17 mouse cellular contexts compared by ENCODE assay signal in the genomic region with DNA sequence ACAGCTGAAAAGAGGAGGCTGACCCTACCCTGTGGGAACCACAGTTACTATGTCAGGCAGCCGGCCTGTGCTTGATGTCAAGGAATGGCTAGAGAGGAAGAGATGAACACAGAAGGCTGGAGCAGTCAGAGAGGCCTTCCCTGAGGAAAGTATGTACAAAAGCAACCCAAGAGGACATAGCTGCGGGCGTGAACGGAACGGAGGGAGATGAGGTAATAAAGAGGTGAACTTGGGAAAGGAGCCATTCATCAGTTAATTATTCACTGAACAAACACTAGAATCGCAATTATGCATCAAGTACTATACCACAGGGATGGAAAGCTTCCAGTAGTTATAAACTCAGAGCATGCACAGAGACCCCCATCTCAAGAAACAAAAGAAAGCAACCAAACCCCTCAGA. TPM values are rescaled to one million over a fixed set of nuclear protein-coding genes. Genes with fewer than 3 reads are reported as not detected.
DNase-seq lines count a peak whose midpoint lies in the region; ATAC-seq and TF ChIP-seq lines count a peak whose summit lies in the region.
"Had no signal": no experiment of that assay in that cellular context is flagged by ENCODE, and none has a peak within 500 bp of the region (broad histone marks: within the 10 kb centered on the region; RNA-seq: fewer than 3 reads in every experiment).

No protein-coding gene starts in this region.

- H3K36me3 ChIP-seq in forebrain, embryonic 10.5 days (replicated peaks): peaks cover 4% of the 10 kb centered on the region; the same call in 1 of the 2 replicates
- 0 out of 2 replicates have a peak, but pooled peaks cover 2% of the 10 kb centered on the region for H3K36me3 ChIP-seq in forebrain, embryonic 16.5 days (ENCODE audit: control insufficient read depth, insufficient read depth)
- H3K36me3 ChIP-seq in lung, embryonic 16.5 days (ENCODE audit: control insufficient read depth, insufficient read depth, low read length): no peaks in the 10 kb centered on the region
- peaks cover 22% of the 10 kb centered on the region for H3K36me3 ChIP-seq in midbrain, embryonic 10.5 days
- H3K36me3 ChIP-seq in midbrain, embryonic 14.5 days (ENCODE audit: control insufficient read depth, insufficient read depth, low read length): peaks cover 26% of the 10 kb centered on the region
- no peaks in the 10 kb centered on the region for H3K36me3 ChIP-seq in intestine, postnatal 0 days (ENCODE audit: control insufficient read depth, insufficient read depth)
- H3K36me3 ChIP-seq in heart, embryonic 11.5 days (ENCODE audit: control insufficient read depth, insufficient read depth, low read length): no peaks in the 10 kb centered on the region
- H3K36me3 ChIP-seq: embryonic facial prominence, embryonic 13.5 days; G1E; heart, embryonic 10.5 days; heart, embryonic 15.5 days had no signal

- no peak for DNase-seq in forebrain, embryonic 10.5 days (ENCODE audit: extremely low spot score, low spot score)
- DNase-seq in lung, postnatal 4 days: no peak
- DNase-seq in midbrain, embryonic 10.5 days (ENCODE audit: low spot score): no peak
- DNase-seq in midbrain, embryonic 14.5 days: no peak
- DNase-seq: cerebellum, adult 9-11 months; gastrocnemius, postnatal 10 days had no signal

- ATAC-seq in forebrain, embryonic 16.5 days: no peak
- 0 out of 2 replicates have a peak, but pooled peaks have one; percentile 15 for ATAC-seq in lung, embryonic 16.5 days (ENCODE audit: low read depth)
- no peak for ATAC-seq in midbrain, embryonic 14.5 days (ENCODE audit: low FRiP score, low TSS enrichment)
- ATAC-seq in intestine, postnatal 0 days: no peak
- no peak for ATAC-seq in heart, embryonic 11.5 days (replicated peaks; ENCODE audit: insufficient number of reproducible peaks, low FRiP score, low TSS enrichment)
- ATAC-seq: CD4-positive, CD25-positive, alpha-beta regulatory T cell, adult 4 months; hindbrain, postnatal 0 days had no signal

- H3K4me1 ChIP-seq in forebrain, embryonic 10.5 days: peaks cover 32% of the 10 kb centered on the region
- H3K4me1 ChIP-seq in forebrain, embryonic 16.5 days (replicated peaks; ENCODE audit: control insufficient read depth, insufficient read depth, low read length): peaks cover 8% of the 10 kb centered on the region
- H3K4me1 ChIP-seq in lung, embryonic 16.5 days (replicated peaks; ENCODE audit: control insufficient read depth, insufficient read depth, low read length): no peaks in the 10 kb centered on the region
- peaks cover 48% of the 10 kb centered on the region for H3K4me1 ChIP-seq in midbrain, embryonic 10.5 days
- peaks cover 11% of the 10 kb centered on the region for H3K4me1 ChIP-seq in midbrain, embryonic 14.5 days (ENCODE audit: control insufficient read depth, insufficient read depth, low read length)
- H3K4me1 ChIP-seq in intestine, postnatal 0 days (replicated peaks; ENCODE audit: control insufficient read depth, insufficient read depth, low read length): peaks cover 7% of the 10 kb centered on the region; the same call in 1 of the 2 replicates
- H3K4me1 ChIP-seq in heart, embryonic 11.5 days (ENCODE audit: control insufficient read depth, insufficient read depth, low read length): no peaks in the 10 kb centered on the region

- TF ChIP-seq CTCF in intestine, postnatal 0 days (IDR thresholded peaks at IDR 0.05; ENCODE audit: low read depth): no peak

- no peak overlapping the region for H3K4me2 ChIP-seq in forebrain, embryonic 16.5 days (ENCODE audit: low read length)
- H3K4me2 ChIP-seq in lung, embryonic 16.5 days (ENCODE audit: low read depth, low read length): no peak overlapping the region
- H3K4me2 ChIP-seq in midbrain, embryonic 14.5 days (ENCODE audit: low read length): no peak overlapping the region
- H3K4me2 ChIP-seq in intestine, postnatal 0 days (replicated peaks; ENCODE audit: low read depth): peak overlapping the region; percentile 22; the same call in 1 of the 2 replicates
- H3K4me2 ChIP-seq in heart, embryonic 11.5 days: no peak overlapping the region
- H3K4me2 ChIP-seq: embryonic facial prominence, embryonic 13.5 days; heart, embryonic 15.5 days; hindbrain, embryonic 13.5 days had no signal

- H3K9me3 ChIP-seq in forebrain, embryonic 10.5 days: no peaks in the 10 kb centered on the region
- H3K9me3 ChIP-seq in forebrain, embryonic 16.5 days (ENCODE audit: control insufficient read depth, low read length): no peaks in the 10 kb centered on the region
- H3K9me3 ChIP-seq in lung, embryonic 16.5 days (ENCODE audit: control insufficient read depth, low read length): no peaks in the 10 kb centered on the region
- H3K9me3 ChIP-seq in midbrain, embryonic 10.5 days (replicated peaks): no peaks in the 10 kb centered on the region
- H3K9me3 ChIP-seq in midbrain, embryonic 14.5 days (ENCODE audit: control insufficient read depth, low read length): no peaks in the 10 kb centered on the region
- H3K9me3 ChIP-seq in intestine, postnatal 0 days (ENCODE audit: control insufficient read depth): no peaks in the 10 kb centered on the region
- H3K9me3 ChIP-seq in heart, embryonic 11.5 days (replicated peaks; ENCODE audit: control insufficient read depth, low read length): no peaks in the 10 kb centered on the region
- H3K9me3 ChIP-seq: embryonic facial prominence, embryonic 13.5 days; G1E; heart, embryonic 10.5 days; heart, embryonic 15.5 days; hindbrain, embryonic 13.5 days had no signal

- no peak overlapping the region for H3K9ac ChIP-seq in forebrain, embryonic 16.5 days (replicated peaks; ENCODE audit: low read depth, low read length)
- no peak overlapping the region for H3K9ac ChIP-seq in lung, embryonic 16.5 days (ENCODE audit: low read length)
- H3K9ac ChIP-seq in midbrain, embryonic 14.5 days (replicated peaks; ENCODE audit: low read length): no peak overlapping the region
- H3K9ac ChIP-seq in intestine, postnatal 0 days (ENCODE audit: low read depth, low read length): no peak overlapping the region
- H3K9ac ChIP-seq in heart, embryonic 11.5 days (ENCODE audit: low read depth, low read length): no peak overlapping the region
- H3K9ac ChIP-seq: embryonic facial prominence, embryonic 13.5 days; heart, embryonic 15.5 days; hindbrain, embryonic 13.5 days had no signal

- H3K4me3 ChIP-seq in forebrain, embryonic 10.5 days: no peak overlapping the region
- H3K4me3 ChIP-seq in forebrain, embryonic 16.5 days (replicated peaks; ENCODE audit: low read length): no peak overlapping the region
- H3K4me3 ChIP-seq in lung, embryonic 16.5 days (ENCODE audit: low read length): no peak overlapping the region
- no peak overlapping the region for H3K4me3 ChIP-seq in midbrain, embryonic 10.5 days
- H3K4me3 ChIP-seq in midbrain, embryonic 14.5 days (replicated peaks; ENCODE audit: low read depth, low read length): no peak overlapping the region
- H3K4me3 ChIP-seq in intestine, postnatal 0 days (ENCODE audit: low read depth, low read length): no peak overlapping the region
- no peak overlapping the region for H3K4me3 ChIP-seq in heart, embryonic 11.5 days (ENCODE audit: low read depth, low read length)
- H3K4me3 ChIP-seq: embryonic facial prominence, embryonic 13.5 days; heart, embryonic 10.5 days; heart, embryonic 15.5 days; hindbrain, embryonic 13.5 days had no signal

- peaks cover 30% of the 10 kb centered on the region for H3K27me3 ChIP-seq in forebrain, embryonic 10.5 days (ENCODE audit: poor library complexity, severe bottlenecking)
- no peaks in the 10 kb centered on the region for H3K27me3 ChIP-seq in forebrain, embryonic 16.5 days (replicated peaks; ENCODE audit: control insufficient read depth, insufficient read depth, low read length)
- H3K27me3 ChIP-seq in lung, embryonic 16.5 days (ENCODE audit: control insufficient read depth, insufficient read depth, low read depth, low read length): no peaks in the 10 kb centered on the region
- H3K27me3 ChIP-seq in midbrain, embryonic 10.5 days (ENCODE audit: low read depth, poor library complexity, severe bottlenecking): peaks cover 25% of the 10 kb centered on the region; the same call in 1 of the 2 replicates
- no peaks in the 10 kb centered on the region for H3K27me3 ChIP-seq in midbrain, embryonic 14.5 days (ENCODE audit: control insufficient read depth, insufficient read depth, low read length)
- H3K27me3 ChIP-seq in intestine, postnatal 0 days (replicated peaks; ENCODE audit: control insufficient read depth, insufficient read depth, low read length): no peaks in the 10 kb centered on the region
- peaks cover 12% of the 10 kb centered on the region for H3K27me3 ChIP-seq in heart, embryonic 11.5 days (ENCODE audit: control insufficient read depth, insufficient read depth, low read length)
- H3K27me3 ChIP-seq: hindbrain, embryonic 13.5 days had no signal

- H3K27ac ChIP-seq in forebrain, embryonic 10.5 days: 0 out of 2 replicates have a peak overlapping the region, but pooled peaks have one; percentile 12
- H3K27ac ChIP-seq in forebrain, embryonic 16.5 days (ENCODE audit: low read length): no peak overlapping the region
- no peak overlapping the region for H3K27ac ChIP-seq in lung, embryonic 16.5 days (ENCODE audit: low read length)
- H3K27ac ChIP-seq in midbrain, embryonic 10.5 days (replicated peaks): 0 out of 2 replicates have a peak overlapping the region, but pooled peaks have one; percentile 6
- no peak overlapping the region for H3K27ac ChIP-seq in midbrain, embryonic 14.5 days (replicated peaks; ENCODE audit: low read depth, low read length)
- H3K27ac ChIP-seq in intestine, postnatal 0 days (ENCODE audit: low read depth, low read length): 0 out of 2 replicates have a peak overlapping the region, but pooled peaks have one; percentile 7
- no peak overlapping the region for H3K27ac ChIP-seq in heart, embryonic 11.5 days (ENCODE audit: low read depth, low read length)
- H3K27ac ChIP-seq: embryonic facial prominence, embryonic 13.5 days; heart, embryonic 10.5 days; heart, embryonic 15.5 days; hindbrain, embryonic 13.5 days; hindbrain, postnatal 0 days had no signal

- WGBS in forebrain, embryonic 10.5 days: 90% methylated on average over 6 of the region's 6 CpGs
- 32% methylated on average over 6 of the region's 6 CpGs for WGBS in forebrain, embryonic 16.5 days
- 54% methylated on average over 6 of the region's 6 CpGs for WGBS in lung, embryonic 16.5 days
- WGBS in midbrain, embryonic 10.5 days: 90% methylated on average over 6 of the region's 6 CpGs
- WGBS in midbrain, embryonic 14.5 days: 76% methylated on average over 6 of the region's 6 CpGs
- WGBS in intestine, postnatal 0 days: 45% methylated on average over 6 of the region's 6 CpGs
- 88% methylated on average over 6 of the region's 6 CpGs for WGBS in heart, embryonic 11.5 days (ENCODE audit: insufficient replicate concordance)

RNA-seq across cellular contexts. Expression of a gene that starts 5.0 kb away (rescaled TPM):
- polyA plus RNA-seq in forebrain, embryonic 10.5 days (2016; fragmentation: Nextera tagmentation; extraction: Ambion mirVana): 3.8 and 6.1 TPM in 2 replicates
- 8.8 and 11.1 TPM in 2 replicates for polyA plus RNA-seq in forebrain, embryonic 16.5 days (2015; fragmentation: Nextera tagmentation; extraction: Ambion mirVana)
- polyA plus RNA-seq in lung, embryonic 16.5 days (2015; fragmentation: Nextera tagmentation; extraction: Ambion mirVana): 15.7 and 18.6 TPM in 2 replicates
- polyA plus RNA-seq in midbrain, embryonic 10.5 days (2016; fragmentation: Nextera tagmentation; extraction: Ambion mirVana): 3.4 and 4.2 TPM in 2 replicates
- polyA plus RNA-seq in midbrain, embryonic 14.5 days (2014; fragmentation: Nextera tagmentation; extraction: Ambion mirVana): 12.9 and 13.2 TPM in 2 replicates
- 0.52 and 2.0 TPM in 2 replicates for polyA plus RNA-seq in intestine, postnatal 0 days (2015; fragmentation: Nextera tagmentation; extraction: Ambion mirVana)
- polyA plus RNA-seq in heart, embryonic 11.5 days (2014; fragmentation: Nextera tagmentation; extraction: Ambion mirVana): not detected in 2 replicates
- polyA plus RNA-seq: CD4-positive, CD25-positive, alpha-beta regulatory T cell, adult 4 months had no signal

RNA-seq across cellular contexts. Expression of a gene that starts 19.3 kb away (rescaled TPM):
- polyA plus RNA-seq in forebrain, embryonic 10.5 days (2016; fragmentation: Nextera tagmentation; extraction: Ambion mirVana): 6.3 and 7.1 TPM in 2 replicates
- 2.8 and 3.4 TPM in 2 replicates for polyA plus RNA-seq in forebrain, embryonic 16.5 days (2015; fragmentation: Nextera tagmentation; extraction: Ambion mirVana)
- polyA plus RNA-seq in lung, embryonic 16.5 days (2015; fragmentation: Nextera tagmentation; extraction: Ambion mirVana): 6.0 and 6.4 TPM in 2 replicates
- 7.3 and 9.2 TPM in 2 replicates for polyA plus RNA-seq in midbrain, embryonic 10.5 days (2016; fragmentation: Nextera tagmentation; extraction: Ambion mirVana)
- polyA plus RNA-seq in midbrain, embryonic 14.5 days (2014; fragmentation: Nextera tagmentation; extraction: Ambion mirVana): 7.2 and 8.0 TPM in 2 replicates
- polyA plus RNA-seq in intestine, postnatal 0 days (2015; fragmentation: Nextera tagmentation; extraction: Ambion mirVana): 11.6 and 13.7 TPM in 2 replicates
- polyA plus RNA-seq in heart, embryonic 11.5 days (2014; fragmentation: Nextera tagmentation; extraction: Ambion mirVana): 2.9 and 3.2 TPM in 2 replicates
- polyA plus RNA-seq: CD4-positive, CD25-positive, alpha-beta regulatory T cell, adult 4 months had no signal

RNA-seq across cellular contexts. Expression of a gene that starts 47.2 kb away (rescaled TPM):
- polyA plus RNA-seq in forebrain, embryonic 10.5 days (2016; fragmentation: Nextera tagmentation; extraction: Ambion mirVana): 1.8 and 3.3 TPM in 2 replicates
- 13.7 and 14.2 TPM in 2 replicates for polyA plus RNA-seq in forebrain, embryonic 16.5 days (2015; fragmentation: Nextera tagmentation; extraction: Ambion mirVana)
- 1.9 and 2.7 TPM in 2 replicates for polyA plus RNA-seq in lung, embryonic 16.5 days (2015; fragmentation: Nextera tagmentation; extraction: Ambion mirVana)
- polyA plus RNA-seq in midbrain, embryonic 10.5 days (2016; fragmentation: Nextera tagmentation; extraction: Ambion mirVana): 4.1 and 5.7 TPM in 2 replicates
- 19.9 and 22.3 TPM in 2 replicates for polyA plus RNA-seq in midbrain, embryonic 14.5 days (2014; fragmentation: Nextera tagmentation; extraction: Ambion mirVana)
- polyA plus RNA-seq in intestine, postnatal 0 days (2015; fragmentation: Nextera tagmentation; extraction: Ambion mirVana): 3.2 and 4.9 TPM in 2 replicates
- 1.5 and 1.8 TPM in 2 replicates for polyA plus RNA-seq in heart, embryonic 11.5 days (2014; fragmentation: Nextera tagmentation; extraction: Ambion mirVana)

RNA-seq across cellular contexts. Expression of a gene that starts 47.4 kb away (rescaled TPM):
- 1.1 and 1.5 TPM in 2 replicates for polyA plus RNA-seq in forebrain, embryonic 10.5 days (2016; fragmentation: Nextera tagmentation; extraction: Ambion mirVana)
- polyA plus RNA-seq in forebrain, embryonic 16.5 days (2015; fragmentation: Nextera tagmentation; extraction: Ambion mirVana): 1.2 and 1.7 TPM in 2 replicates
- polyA plus RNA-seq in lung, embryonic 16.5 days (2015; fragmentation: Nextera tagmentation; extraction: Ambion mirVana): 2.9 and 4.0 TPM in 2 replicates
- 1.6 and 2.2 TPM in 2 replicates for polyA plus RNA-seq in midbrain, embryonic 10.5 days (2016; fragmentation: Nextera tagmentation; extraction: Ambion mirVana)
- 2.0 and 2.8 TPM in 2 replicates for polyA plus RNA-seq in midbrain, embryonic 14.5 days (2014; fragmentation: Nextera tagmentation; extraction: Ambion mirVana)
- 2.3 and 3.4 TPM in 2 replicates for polyA plus RNA-seq in intestine, postnatal 0 days (2015; fragmentation: Nextera tagmentation; extraction: Ambion mirVana)
- 1.2 TPM in 2 replicates for polyA plus RNA-seq in heart, embryonic 11.5 days (2014; fragmentation: Nextera tagmentation; extraction: Ambion mirVana)
- polyA plus RNA-seq: CD4-positive, CD25-positive, alpha-beta regulatory T cell, adult 4 months; G1E had no signal

RNA-seq across cellular contexts. Expression of a gene that starts 57.2 kb away (rescaled TPM):
- 65.4 and 67.8 TPM in 2 replicates for polyA plus RNA-seq in forebrain, embryonic 10.5 days (2016; fragmentation: Nextera tagmentation; extraction: Ambion mirVana)
- 68.2 and 71.7 TPM in 2 replicates for polyA plus RNA-seq in forebrain, embryonic 16.5 days (2015; fragmentation: Nextera tagmentation; extraction: Ambion mirVana)
- polyA plus RNA-seq in lung, embryonic 16.5 days (2015; fragmentation: Nextera tagmentation; extraction: Ambion mirVana): 46.9 and 47.6 TPM in 2 replicates
- 63.3 and 65.6 TPM in 2 replicates for polyA plus RNA-seq in midbrain, embryonic 10.5 days (2016; fragmentation: Nextera tagmentation; extraction: Ambion mirVana)
- 68.4 and 79.9 TPM in 2 replicates for polyA plus RNA-seq in midbrain, embryonic 14.5 days (2014; fragmentation: Nextera tagmentation; extraction: Ambion mirVana)
- 34.9 and 35.7 TPM in 2 replicates for polyA plus RNA-seq in intestine, postnatal 0 days (2015; fragmentation: Nextera tagmentation; extraction: Ambion mirVana)
- 45.0 and 46.4 TPM in 2 replicates for polyA plus RNA-seq in heart, embryonic 11.5 days (2014; fragmentation: Nextera tagmentation; extraction: Ambion mirVana)

Comparison
In these comparisons a context has a peak if more than half of its experiments do, and no peak if none do; other contexts are left out.
1. H3K27ac ChIP-seq: peak in forebrain, embryonic 10.5 days (single experiment), midbrain, embryonic 10.5 days (single experiment) and intestine, postnatal 0 days (single experiment); none in forebrain, embryonic 16.5 days (single experiment), lung, embryonic 16.5 days (single experiment), midbrain, embryonic 14.5 days (single experiment) and heart, embryonic 11.5 days (single experiment).